Mouse (Mus musculus) urinary bladder, postnatal 0 days (tissue): ENCODE results near the gene BC147527. TPM values are rescaled to one million over a fixed set of nuclear protein-coding genes. Genes with fewer than 3 reads are reported as not detected.

Experiments
- polyA plus RNA-seq: library from polyadenylated mRNA; unstranded; fragments of >200 nt; fragmentation: Nextera tagmentation; extraction: Ambion mirVana; gene quantifications from 2 replicates; pipeline ENCODE4 v1.2.1, GENCODE M21; 2015

BC147527 gene
- polyA plus RNA-seq = 0.29 TPM in 1 of 2 replicates, not detected in the other

GRCm38 (mm10) chr13:120299991-120300442, at the start of gene BC147527:
TSS of gene BC147527 (plus strand) at chr13:120300392.

DNA sequence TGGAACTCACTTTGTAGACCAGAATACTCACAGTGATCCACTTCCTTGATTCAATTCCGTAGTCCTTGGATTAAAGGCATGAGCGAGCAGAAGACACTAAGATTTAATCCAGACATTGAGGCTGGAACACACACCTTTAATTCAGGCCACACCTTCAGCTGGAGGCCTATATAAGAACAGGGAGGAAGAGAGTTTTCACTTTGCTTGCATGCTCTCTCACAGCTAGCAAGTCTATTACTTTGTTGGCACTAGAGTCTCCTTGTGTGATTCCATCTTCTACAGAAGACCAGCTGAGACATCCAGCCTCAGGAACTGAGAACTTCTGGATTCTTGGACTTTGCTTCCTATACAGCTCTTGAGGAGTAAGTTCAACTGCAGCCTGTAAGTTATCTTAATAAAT, 37.3 kb upstream of the BC147527 start, which contains the start of gene AF067061:
Gene AF067061, plus strand, starts transcription at position 245 of the 400 bp plus-strand sequence.

GRCm38 (mm10) chr13:120316578-120316977, 16.4 kb downstream of the BC147527 start, which contains the start of gene Tcstv3:
TSS of gene Tcstv3 (plus strand) at chr13:120316878.

Other genes with a start within 250 kb of the BC147527 start
- 0.17 and 0.54 TPM in 2 replicates for gene Gm21188, start 248.2 kb upstream of the BC147527 start, polyA plus RNA-seq
- not detected in 2 replicates for gene Gm20767, start 160.1 kb upstream of the BC147527 start, polyA plus RNA-seq
- not detected in 2 replicates for gene Gm21818, start 128.0 kb upstream of the BC147527 start, polyA plus RNA-seq
- not detected in 2 replicates for gene Gm21762, start 84.4 kb upstream of the BC147527 start, polyA plus RNA-seq
- not detected in 2 replicates for gene Gm21731, start 61.3 kb upstream of the BC147527 start, polyA plus RNA-seq
- not detected in 2 replicates for gene AF067061, start 37.3 kb upstream of the BC147527 start, polyA plus RNA-seq
- gene Tcstv3, start 16.5 kb downstream of the BC147527 start, polyA plus RNA-seq = not detected in 2 replicates